Mouse (Mus musculus): ENCODE data around the gene Erbb4. TPM values are rescaled to one million over a fixed set of nuclear protein-coding genes. Genes with fewer than 3 reads are reported as not detected.

Gene Erbb4
- polyA plus RNA-seq, 1 experiment from 2014 or later = 10.3 TPM

DNA sequence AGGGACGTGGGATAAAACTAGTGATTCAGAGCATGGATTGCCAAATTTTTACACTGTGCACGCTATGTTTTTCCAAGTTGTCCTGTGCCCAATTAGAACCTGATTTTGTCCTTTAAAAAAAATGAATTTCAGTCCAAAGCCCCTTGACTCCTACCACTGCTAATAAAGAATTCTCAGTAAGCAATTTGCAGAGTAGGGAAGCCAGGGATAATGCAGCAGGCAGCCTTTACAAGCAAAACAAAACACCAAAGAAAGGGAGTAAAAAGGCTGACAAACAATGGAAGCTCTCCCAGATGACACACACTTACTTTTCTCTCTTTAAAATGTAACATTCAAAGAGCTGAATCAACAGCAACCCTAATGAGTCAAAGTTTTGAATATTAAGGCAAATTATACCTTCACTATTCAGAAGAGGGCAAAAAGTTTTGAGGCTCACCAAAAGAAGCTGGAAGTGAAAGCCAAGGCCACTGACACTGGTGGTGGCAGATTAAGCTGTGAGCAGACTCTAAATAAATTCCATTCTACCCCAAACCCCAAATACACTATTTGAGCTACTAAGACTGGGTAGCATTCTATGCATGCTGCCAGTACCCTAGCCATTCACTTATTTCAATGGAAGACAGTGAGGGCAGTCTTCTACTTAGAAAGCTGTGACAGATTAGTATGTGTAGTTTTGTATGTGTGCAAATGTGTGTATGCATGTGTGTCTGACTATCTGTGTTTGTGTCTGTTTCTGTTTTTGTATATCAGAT is 146.3 kb downstream of the Erbb4 start:
- DNase-seq (ENCODE audit: low read depth, low spot score) = no peak
- H3K27me3 ChIP-seq = no peaks in the 10 kb centered on the region
- in situ Hi-C loops (cut with MboI; ENCODE audit: low pct_unique_long_range_greater_than_20kb) = no loop called here
- POLR2A ChIA-PET = no interaction called here
- CTCF ChIA-PET = interaction anchor here (1.0 kb wide), 1 partner anchor 13 kb away, joined by 3 read pairs; no protein-coding TSS in a partner anchor
- no peak for TF ChIP-seq CTCF (IDR thresholded peaks at IDR 0.05)
- no peak for ATAC-seq

DNA sequence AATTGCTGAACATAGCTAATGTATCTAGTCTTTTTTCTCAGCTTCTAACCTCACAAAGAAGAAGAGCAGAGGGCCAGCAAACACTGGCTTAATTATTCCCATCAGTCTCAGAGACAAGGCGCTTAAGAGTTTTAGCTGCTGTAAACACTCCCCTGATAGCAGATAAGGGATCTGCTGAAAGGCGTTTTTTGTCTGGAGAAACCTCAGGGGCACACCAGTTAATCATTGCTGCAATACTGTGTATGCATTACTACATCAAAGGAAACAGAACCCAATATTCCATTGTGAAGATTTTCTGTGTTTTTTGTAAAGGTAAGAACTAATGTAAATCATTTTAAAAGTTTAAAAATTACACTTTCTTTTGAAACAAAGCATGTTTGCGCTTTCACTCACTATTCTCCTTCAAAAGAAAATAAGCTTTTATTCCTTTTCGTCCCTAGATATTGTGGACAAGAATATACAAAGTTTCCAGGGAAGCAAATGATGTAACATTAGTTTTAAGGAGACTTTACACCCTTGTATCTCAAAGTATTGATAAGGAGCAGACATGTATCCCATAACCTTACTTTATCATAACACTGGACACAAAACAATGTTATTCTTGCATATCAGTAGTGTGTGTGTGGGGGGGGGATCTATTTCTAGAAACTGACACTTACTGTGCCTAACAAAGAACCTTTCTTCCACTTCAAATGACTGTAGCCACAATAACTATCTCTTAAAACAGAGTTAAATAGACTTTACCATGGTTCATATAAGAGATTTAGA is 150.9 kb downstream of the Erbb4 start:
- ATAC-seq (no peak), DNase-seq (ENCODE audit: low read depth, low spot score) (no peak)
- ChIA-PET POLR2A (no interaction called here), CTCF (no interaction called here)
- no peak for TF ChIP-seq CTCF (IDR thresholded peaks at IDR 0.05)
- H3K27me3 ChIP-seq = no peaks in the 10 kb centered on the region
- in situ Hi-C loops (cut with MboI; ENCODE audit: low pct_unique_long_range_greater_than_20kb) = no loop called here

DNA sequence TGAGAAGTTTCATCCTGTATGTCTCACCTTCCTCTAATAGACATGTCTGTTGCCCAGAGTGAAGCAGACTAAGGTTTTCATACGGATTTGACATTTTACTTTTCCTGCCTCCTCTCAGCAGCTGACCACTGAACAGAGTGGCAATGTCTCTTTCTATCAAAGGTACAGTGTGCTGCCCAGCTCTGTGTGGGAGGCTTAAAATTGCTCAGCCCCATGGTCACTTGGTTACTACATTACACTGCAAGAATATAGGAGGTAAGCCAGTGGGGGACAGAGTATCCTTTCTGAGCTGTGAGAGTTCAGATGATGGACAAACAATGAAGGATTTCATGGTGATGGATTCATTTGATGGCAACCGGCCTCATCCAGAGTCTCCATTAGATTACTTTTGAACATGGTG is 152.4 kb downstream of the Erbb4 start:
- ChIA-PET POLR2A (no interaction called here), CTCF (no interaction called here)
- TF ChIP-seq CTCF (IDR thresholded peaks at IDR 0.05) = no peak
- no peak for DNase-seq (ENCODE audit: low read depth, low spot score)
- no peak for ATAC-seq
- in situ Hi-C loops (cut with MboI; ENCODE audit: low pct_unique_long_range_greater_than_20kb) = no loop called here
- no peaks in the 10 kb centered on the region for H3K27me3 ChIP-seq

DNA sequence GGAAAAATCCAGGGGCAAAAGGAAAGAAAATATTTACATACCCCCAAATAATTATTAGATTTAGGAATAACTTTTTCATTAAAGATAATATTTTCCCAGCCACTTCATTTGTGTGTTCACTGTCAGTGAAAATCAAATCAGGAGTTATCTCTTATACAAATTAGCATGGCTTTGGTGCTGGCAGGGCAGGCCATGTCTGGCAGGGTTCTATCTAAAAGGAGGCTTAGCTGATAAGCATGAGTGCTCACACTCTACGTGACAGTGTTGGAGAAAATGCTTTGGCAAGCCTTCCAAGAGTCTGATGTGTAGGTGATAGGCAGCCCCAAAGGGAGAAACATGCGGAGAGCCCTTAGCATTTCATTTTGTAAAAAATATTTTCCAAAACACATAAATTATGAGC is 164.7 kb downstream of the Erbb4 start:
- no peak for TF ChIP-seq CTCF (IDR thresholded peaks at IDR 0.05)
- DNase-seq (ENCODE audit: low read depth, low spot score) (no peak), ATAC-seq (no peak)
- POLR2A ChIA-PET = no interaction called here
- CTCF ChIA-PET = interaction anchor here (2.0 kb wide), 1 partner anchor 10 kb away, joined by 6 read pairs; no protein-coding TSS in a partner anchor
- in situ Hi-C loops (cut with MboI; ENCODE audit: low pct_unique_long_range_greater_than_20kb) = no loop called here
- no peaks in the 10 kb centered on the region for H3K27me3 ChIP-seq

DNA sequence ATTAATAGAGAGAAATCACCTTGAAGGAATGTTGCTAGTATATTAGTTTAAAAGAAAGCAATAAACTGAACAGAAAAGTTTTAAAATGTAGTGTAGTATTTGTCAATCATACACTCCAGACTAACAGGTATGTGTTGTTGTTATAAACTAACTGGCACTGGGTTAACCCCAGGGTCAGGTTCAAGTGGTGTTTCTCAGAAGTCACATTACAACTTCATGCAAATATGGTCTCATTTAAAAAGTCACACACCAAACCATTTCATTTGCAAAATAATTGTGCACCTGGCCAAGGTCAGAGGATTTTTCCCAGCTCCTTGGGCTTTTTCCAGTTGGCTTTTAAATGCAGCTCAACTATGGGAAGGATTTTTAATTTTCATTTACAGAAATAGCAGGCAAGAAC is 173.1 kb downstream of the Erbb4 start:
- ChIA-PET CTCF (no interaction called here), POLR2A (no interaction called here)
- H3K27me3 ChIP-seq = no peaks in the 10 kb centered on the region
- ATAC-seq (no peak), DNase-seq (ENCODE audit: low read depth, low spot score) (no peak)
- in situ Hi-C loops (cut with MboI; ENCODE audit: low pct_unique_long_range_greater_than_20kb) = no loop called here
- no peak for TF ChIP-seq CTCF (IDR thresholded peaks at IDR 0.05)

DNA sequence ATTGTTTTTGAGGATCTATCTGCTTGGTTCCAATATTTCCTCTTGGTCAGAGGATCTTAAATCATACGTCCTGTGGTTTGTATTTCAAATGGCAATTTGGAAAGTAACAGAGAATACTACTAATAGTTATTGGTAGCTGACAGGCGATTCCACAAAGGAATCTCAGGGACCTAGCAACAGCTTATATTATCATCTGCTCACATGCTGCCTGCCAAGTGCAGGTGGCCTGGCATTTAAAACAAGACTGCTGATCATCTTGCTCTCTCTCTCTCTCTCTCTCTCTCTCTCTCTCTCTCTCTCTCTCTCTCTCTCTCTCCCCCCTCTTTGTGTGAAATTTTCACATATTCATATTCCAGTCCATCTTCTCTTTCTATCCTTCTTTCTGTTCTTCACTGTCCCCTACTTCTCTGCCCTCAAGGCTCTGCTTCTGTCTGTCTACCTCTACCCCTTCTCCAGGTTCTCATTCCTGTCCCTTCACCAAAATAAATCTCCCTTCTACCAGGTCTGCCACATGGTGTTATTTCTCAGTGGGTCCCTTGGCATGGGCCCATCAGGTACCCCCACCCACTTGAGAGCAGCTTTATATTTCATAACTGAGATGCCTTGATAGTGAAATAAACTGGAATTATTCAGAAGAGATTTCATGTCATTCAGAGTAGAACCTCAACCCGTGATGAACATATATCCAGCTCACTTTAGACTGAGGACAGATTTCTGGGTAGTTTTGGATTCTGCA is 174.4 kb downstream of the Erbb4 start:
- H3K27me3 ChIP-seq = no peaks in the 10 kb centered on the region
- ChIA-PET POLR2A (no interaction called here), CTCF (interaction anchor here (1.8 to 2.2 kb wide), 2 partner anchors 9 to 10 kb away, joined by 4 to 6 read pairs; no protein-coding TSS in a partner anchor)
- in situ Hi-C loops (cut with MboI; ENCODE audit: low pct_unique_long_range_greater_than_20kb) = no loop called here
- ATAC-seq (no peak), DNase-seq (ENCODE audit: low read depth, low spot score) (no peak)
- TF ChIP-seq CTCF (IDR thresholded peaks at IDR 0.05) = no peak

DNA sequence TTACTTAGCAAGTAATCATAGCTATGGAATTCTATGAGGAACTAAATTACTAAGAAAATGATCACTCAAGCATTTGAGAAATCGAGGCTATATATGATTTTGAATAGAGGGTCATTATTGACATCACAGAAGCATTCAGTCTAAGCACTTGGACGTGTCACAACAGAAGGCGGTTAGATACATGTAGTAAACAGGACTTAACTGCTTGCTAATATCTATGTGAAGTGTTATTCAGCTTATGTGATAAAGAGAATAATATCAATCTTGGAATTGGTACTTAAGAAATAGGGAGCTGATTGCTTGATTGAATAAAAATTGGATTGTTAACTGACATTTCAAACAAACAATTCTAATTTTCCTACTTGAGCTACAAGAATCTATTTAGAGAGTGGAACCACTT is 190.0 kb downstream of the Erbb4 start:
- no peak for DNase-seq (ENCODE audit: low read depth, low spot score)
- no peaks in the 10 kb centered on the region for H3K27me3 ChIP-seq
- POLR2A ChIA-PET = no interaction called here
- in situ Hi-C loops (cut with MboI; ENCODE audit: low pct_unique_long_range_greater_than_20kb) = no loop called here
- TF ChIP-seq CTCF (IDR thresholded peaks at IDR 0.05) = no peak
- CTCF ChIA-PET = no interaction called here
- no peak for ATAC-seq

DNA sequence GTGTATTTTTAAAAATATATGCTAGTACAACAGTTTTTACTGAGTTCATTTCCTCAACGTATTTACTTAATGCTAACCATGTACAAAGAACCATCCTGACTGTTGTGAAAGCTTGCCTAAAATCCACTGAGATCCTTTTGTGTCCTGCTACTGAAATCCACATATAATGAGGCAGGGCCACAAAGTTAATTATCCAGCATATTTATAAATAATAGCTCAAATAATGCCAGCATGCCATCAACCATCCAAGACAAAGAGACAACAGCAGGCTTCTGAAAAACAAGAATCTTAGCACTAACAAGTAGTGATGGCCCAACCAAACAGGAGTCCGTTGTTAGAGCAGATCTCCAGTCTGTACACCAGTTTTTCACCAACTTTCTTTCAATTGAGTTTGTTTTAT is 215.8 kb downstream of the Erbb4 start:
- in situ Hi-C loops (cut with MboI; ENCODE audit: low pct_unique_long_range_greater_than_20kb) = no loop called here
- ATAC-seq = no peak
- ChIA-PET POLR2A (interaction anchor here (0.8 kb wide), 1 partner anchor 15 kb away, joined by 3 read pairs; no protein-coding TSS in a partner anchor), CTCF (no interaction called here)
- no peak for TF ChIP-seq CTCF (IDR thresholded peaks at IDR 0.05)
- no peaks in the 10 kb centered on the region for H3K27me3 ChIP-seq
- no peak for DNase-seq (ENCODE audit: low read depth, low spot score)

DNA sequence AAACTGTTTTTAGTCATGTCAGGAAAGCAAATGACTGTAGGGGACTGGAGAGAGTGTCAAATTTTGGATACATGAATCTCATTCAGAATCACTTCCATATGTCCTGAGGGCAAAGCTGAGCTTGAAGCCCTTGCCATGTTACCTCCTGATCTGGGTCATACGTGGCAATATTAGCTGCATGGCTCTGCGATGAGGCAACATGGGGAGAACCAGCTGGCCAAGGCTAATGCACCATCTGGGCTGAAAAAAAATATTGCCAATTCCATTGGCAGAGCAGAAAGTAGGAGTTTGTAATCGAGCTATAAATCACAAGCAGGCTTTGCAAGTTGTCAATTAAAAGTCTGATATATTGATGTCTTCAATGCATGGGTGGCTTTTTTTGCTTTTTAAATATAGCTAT is 221.0 kb downstream of the Erbb4 start:
- no peaks in the 10 kb centered on the region for H3K27me3 ChIP-seq
- no peak for ATAC-seq
- POLR2A ChIA-PET = no interaction called here
- TF ChIP-seq CTCF (IDR thresholded peaks at IDR 0.05) = no peak
- DNase-seq (ENCODE audit: low read depth, low spot score) = no peak
- in situ Hi-C loops (cut with MboI; ENCODE audit: low pct_unique_long_range_greater_than_20kb) = no loop called here
- CTCF ChIA-PET = no interaction called here

DNA sequence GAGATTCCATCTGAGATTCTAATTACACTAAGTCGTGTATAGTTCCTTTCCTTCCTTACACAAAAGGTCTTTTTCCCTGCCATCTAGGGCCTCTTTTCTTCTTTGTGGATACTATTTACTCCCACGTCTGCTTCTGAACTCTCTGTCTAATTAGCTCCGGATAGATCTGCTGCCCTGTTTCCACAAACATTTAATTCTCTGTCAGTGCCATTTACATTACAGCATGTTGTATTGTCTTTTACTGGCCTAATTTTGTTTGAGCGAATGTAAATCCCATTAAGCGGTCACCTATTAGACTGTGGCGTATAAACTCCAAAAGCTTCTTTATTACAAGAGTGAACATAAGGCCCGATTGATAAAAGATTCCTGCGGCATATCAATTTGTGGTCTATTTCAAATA is 232.9 kb downstream of the Erbb4 start:
- ATAC-seq (no peak), DNase-seq (ENCODE audit: low read depth, low spot score) (no peak)
- ChIA-PET POLR2A (no interaction called here), CTCF (interaction anchor here (1.1 kb wide), 1 partner anchor 14 kb away, joined by 3 read pairs; no protein-coding TSS in a partner anchor)
- in situ Hi-C loops (cut with MboI; ENCODE audit: low pct_unique_long_range_greater_than_20kb) = no loop called here
- no peak for TF ChIP-seq CTCF (IDR thresholded peaks at IDR 0.05)
- no peaks in the 10 kb centered on the region for H3K27me3 ChIP-seq

DNA sequence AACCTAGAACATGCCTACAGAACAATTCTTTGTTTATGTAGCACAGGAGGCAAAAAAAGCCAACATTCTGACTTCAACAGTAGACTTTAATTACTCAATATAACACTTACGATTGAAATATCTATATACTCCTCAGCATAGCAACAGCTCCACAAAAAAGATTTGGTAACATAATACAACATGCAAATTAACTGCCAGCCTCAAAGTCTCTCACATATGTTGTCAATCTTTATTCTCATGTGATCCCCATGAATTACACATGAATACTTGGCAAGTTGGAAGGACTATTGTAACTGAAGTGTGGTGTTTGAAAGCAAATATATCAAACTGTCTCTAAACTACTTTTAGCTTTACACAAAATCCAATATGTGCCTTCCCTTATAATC is 234.2 kb downstream of the Erbb4 start:
- ATAC-seq = no peak
- in situ Hi-C loops (cut with MboI; ENCODE audit: low pct_unique_long_range_greater_than_20kb) = no loop called here
- ChIA-PET CTCF (interaction anchor here (1.0 to 1.1 kb wide), 2 partner anchors 15 kb away, joined by 3 read pairs; no protein-coding TSS in a partner anchor), POLR2A (no interaction called here)
- H3K27me3 ChIP-seq = no peaks in the 10 kb centered on the region
- no peak for TF ChIP-seq CTCF (IDR thresholded peaks at IDR 0.05)
- no peak for DNase-seq (ENCODE audit: low read depth, low spot score)
